Mouse (Mus musculus) thymus, adult 2 months (tissue): ENCODE results near the gene Gbf1. TPM values are rescaled to one million over a fixed set of nuclear protein-coding genes. Genes with fewer than 3 reads are reported as not detected.

ENCODE experiments used
- DNase-seq: peaks from one replicate; pipeline ENCODE4 v3.0.0; 2021
- H3K27ac ChIP-seq: fragments of 200-500 bp; 2 replicates; pipeline ENCODE4 v1.5.1; 2012; ENCODE audit warnings: low read length, control low read depth; ENCODE audit not compliant: control insufficient read depth, insufficient read depth
- H3K27me3 ChIP-seq: fragments of 200-500 bp; 2 replicates; pipeline ENCODE4 v1.6.1; 2012; ENCODE audit warnings: mild to moderate bottlenecking, low read length, moderate library complexity, mixed read lengths; ENCODE audit not compliant: control insufficient read depth, insufficient read depth
- H3K36me3 ChIP-seq: fragments of 200-500 bp; 2 replicates; pipeline ENCODE4 v1.6.1; 2012; ENCODE audit warnings: mild to moderate bottlenecking, low read length, moderate library complexity; ENCODE audit not compliant: control insufficient read depth, insufficient read depth
- H3K4me1 ChIP-seq: fragments of 200-500 bp; replicated peaks from 2 replicates; pipeline ENCODE4 v1.6.1; 2012; ENCODE audit warnings: low read length; ENCODE audit not compliant: control insufficient read depth, insufficient read depth
- H3K4me3 ChIP-seq: fragments of 200-500 bp; 2 replicates; pipeline ENCODE4 v1.5.1; 2012; ENCODE audit warnings: mild to moderate bottlenecking, low read length, control low read depth, moderate library complexity; ENCODE audit not compliant: control insufficient read depth, insufficient read depth
- CTCF ChIP-seq: fragments of 200-500 bp; IDR thresholded peaks from 2 replicates; pipeline ENCODE4 v1.5.1; 2012; ENCODE audit warnings: mild to moderate bottlenecking, control low read depth, low read length, moderate library complexity, borderline replicate concordance; ENCODE audit not compliant: control insufficient read depth, poor library complexity, insufficient read depth; ENCODE audit errors: extremely low read depth
- POLR2A ChIP-seq: fragments of 200-500 bp; IDR thresholded peaks from 2 replicates; pipeline ENCODE4 v1.6.1; 2012; ENCODE audit warnings: mild to moderate bottlenecking, low read length, control low read depth, moderate library complexity; ENCODE audit not compliant: control insufficient read depth, poor library complexity, insufficient read depth; ENCODE audit errors: extremely low read depth
- WGBS: fragments of 180-500 bp; shearing (Covaris S2); methylation state at CpG from one replicate; pipeline ENCODE4 v1.1.7; 2018; 5-methylcytosine and 5-hydroxymethylcytosine counted together
- polyA plus RNA-seq: library from polyadenylated mRNA; depleted of rRNA; stranded (reverse); fragments of >200 nt; gene quantifications from 2 replicates; pipeline ENCODE4 v1.2.3, GENCODE M21; 2012

Gene Gbf1
- polyA plus RNA-seq, 1 experiment, result 113 TPM

- WGBS, result 83% methylated on average over 3 of the region's 3 CpGs
- Histone ChIP-seq H3K27me3 (no peaks in the 10 kb centered on the region), H3K36me3 (no peaks in the 10 kb centered on the region), H3K4me1 (peaks cover 3% of the 10 kb centered on the region), H3K4me3 (no peak overlapping the region), H3K27ac (no peak overlapping the region)
- TF ChIP-seq CTCF, result no peak
- TF ChIP-seq POLR2A, result no peak
- DNase-seq, result no peak
Observed at GRCm38 (mm10) chr19:46198293-46198692, 46.0 kb downstream of the Gbf1 start.

DNA sequence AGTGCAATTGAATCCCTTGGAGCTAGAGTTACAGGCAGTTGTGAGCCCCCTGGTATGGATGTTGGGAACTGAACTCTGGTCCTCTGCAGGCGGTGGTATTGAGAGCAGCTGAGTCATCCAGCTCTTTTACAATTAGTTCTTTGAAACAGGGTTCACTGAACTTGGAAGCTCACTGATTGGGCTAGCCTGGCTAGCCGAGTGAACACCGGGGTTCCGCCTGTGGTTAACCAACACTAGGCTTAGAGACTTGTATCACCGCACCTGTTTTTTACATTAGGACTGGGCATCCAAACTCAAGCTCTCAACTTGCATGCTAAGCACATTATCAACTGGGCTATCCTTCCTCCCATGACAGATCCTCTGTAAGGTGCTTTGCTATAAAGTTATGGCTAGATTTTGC, 46.6 kb downstream of the Gbf1 start:
- Histone ChIP-seq H3K4me1 (peaks cover 3% of the 10 kb centered on the region), H3K36me3 (no peaks in the 10 kb centered on the region), H3K27ac (no peak overlapping the region), H3K4me3 (no peak overlapping the region), H3K27me3 (no peaks in the 10 kb centered on the region)
- no peak for DNase-seq
- 9% methylated on average over 5 of the region's 5 CpGs for WGBS
- no peak for TF ChIP-seq POLR2A
- no peak for TF ChIP-seq CTCF

- DNase-seq, result no peak
- TF ChIP-seq POLR2A, result no peak
- no peak for TF ChIP-seq CTCF
- WGBS, result 96% methylated on average over 6 of the region's 6 CpGs
- no peaks in the 10 kb centered on the region for H3K36me3 ChIP-seq
- H3K4me3 ChIP-seq, result no peak overlapping the region
- no peaks in the 10 kb centered on the region for H3K27me3 ChIP-seq
- H3K4me1 ChIP-seq, result no peaks in the 10 kb centered on the region
- no peak overlapping the region for H3K27ac ChIP-seq
Observed at GRCm38 (mm10) chr19:46204166-46204565, 51.9 kb downstream of the Gbf1 start.

- over 99% methylated on average over 6 of the region's 6 CpGs for WGBS
- no peak overlapping the region for H3K4me3 ChIP-seq
- no peaks in the 10 kb centered on the region for H3K27me3 ChIP-seq
- H3K27ac ChIP-seq, result no peak overlapping the region
- TF ChIP-seq POLR2A, result no peak
- no peak for TF ChIP-seq CTCF
- DNase-seq, result no peak
- no peaks in the 10 kb centered on the region for H3K36me3 ChIP-seq
- H3K4me1 ChIP-seq, result no peaks in the 10 kb centered on the region
Observed at GRCm38 (mm10) chr19:46205680-46206079, 53.4 kb downstream of the Gbf1 start.

- no peak for DNase-seq
- Histone ChIP-seq H3K27ac (no peak overlapping the region), H3K36me3 (no peaks in the 10 kb centered on the region), H3K4me3 (no peak overlapping the region), H3K4me1 (peaks cover 3% of the 10 kb centered on the region; the same call in 1 of the 2 replicates), H3K27me3 (no peaks in the 10 kb centered on the region)
- TF ChIP-seq CTCF, result no peak
- no peak for TF ChIP-seq POLR2A
Observed at GRCm38 (mm10) chr19:46210951-46211350, 58.6 kb downstream of the Gbf1 start.

GRCm38 (mm10) chr19:46214541-46214940, 62.2 kb downstream of the Gbf1 start:
- H3K4me3 ChIP-seq, result no peak overlapping the region
- peaks cover 3% of the 10 kb centered on the region; the same call in 1 of the 2 replicates for H3K4me1 ChIP-seq
- WGBS, result 69% methylated on average over 5 of the region's 5 CpGs
- TF ChIP-seq POLR2A, result no peak
- TF ChIP-seq CTCF, result no peak
- DNase-seq, result no peak
- H3K27ac ChIP-seq, result no peak overlapping the region
- H3K27me3 ChIP-seq, result no peaks in the 10 kb centered on the region
- no peaks in the 10 kb centered on the region for H3K36me3 ChIP-seq

DNA sequence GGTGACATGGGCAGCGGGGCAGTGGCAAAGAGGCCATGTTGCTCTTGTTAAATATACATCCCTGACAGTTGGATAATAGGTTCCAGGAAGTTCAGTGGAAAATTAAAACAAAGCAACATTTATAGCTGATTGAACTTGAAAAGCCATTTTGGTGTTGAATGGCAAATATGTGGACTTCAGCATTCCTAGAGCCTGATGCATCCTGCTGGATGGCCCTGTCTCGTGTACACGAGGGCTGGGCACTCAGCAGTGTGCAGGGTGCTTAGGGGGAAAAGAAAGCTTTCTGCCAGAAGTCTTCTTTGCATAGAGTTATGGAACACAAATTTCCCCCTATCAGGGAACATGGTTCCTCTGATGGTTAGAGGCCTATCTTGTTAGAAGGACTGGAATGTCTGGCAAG, 63.1 kb downstream of the Gbf1 start:
- Histone ChIP-seq H3K4me3 (no peak overlapping the region), H3K36me3 (no peaks in the 10 kb centered on the region), H3K4me1 (peaks cover 3% of the 10 kb centered on the region; the same call in 1 of the 2 replicates), H3K27ac (no peak overlapping the region), H3K27me3 (no peaks in the 10 kb centered on the region)
- no peak for TF ChIP-seq POLR2A
- TF ChIP-seq CTCF, result no peak
- no peak for DNase-seq
- 89% methylated on average over 3 of the region's 3 CpGs for WGBS
